Mouse (Mus musculus) mouse trophoblast stem cell (cell line): ENCODE results near the gene Cd48.
"Not testable (repeated sequence)": the region's sequence is repeated elsewhere in the genome, so short reads cannot be mapped to it uniquely, and the experiment has no call there.

ENCODE experiments used
- in situ Hi-C, 2 experiments: fragments of 300-500 bp; cut with MseI, MboI; formaldehyde crosslinking; loops; 2 replicates in 1 of 2; 3 replicates in 1 of 2; pipeline ENCODE4 v1.15.1; 2025

Gene Cd48

DNA sequence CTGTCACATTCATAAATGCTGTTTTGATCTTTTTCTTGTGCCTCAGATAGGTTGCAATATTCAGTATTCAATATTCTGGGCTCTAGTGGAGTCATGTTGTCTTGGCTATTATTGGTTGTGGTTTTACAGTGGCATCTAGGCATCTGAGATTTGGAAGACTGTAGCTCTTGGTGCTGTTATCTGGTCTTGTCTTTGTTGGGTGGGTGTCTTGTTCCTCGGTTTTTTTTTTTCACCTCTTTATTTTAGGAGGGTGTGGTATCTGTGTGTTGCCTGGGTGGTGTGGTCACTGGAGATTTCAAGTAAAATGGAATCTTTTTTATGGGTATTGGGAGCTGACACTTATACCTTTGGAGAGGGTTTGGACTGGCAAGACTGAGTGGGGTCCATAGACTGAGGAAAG, 12.1 kb downstream of the Cd48 start:
- in situ Hi-C loops = no loop called here

DNA sequence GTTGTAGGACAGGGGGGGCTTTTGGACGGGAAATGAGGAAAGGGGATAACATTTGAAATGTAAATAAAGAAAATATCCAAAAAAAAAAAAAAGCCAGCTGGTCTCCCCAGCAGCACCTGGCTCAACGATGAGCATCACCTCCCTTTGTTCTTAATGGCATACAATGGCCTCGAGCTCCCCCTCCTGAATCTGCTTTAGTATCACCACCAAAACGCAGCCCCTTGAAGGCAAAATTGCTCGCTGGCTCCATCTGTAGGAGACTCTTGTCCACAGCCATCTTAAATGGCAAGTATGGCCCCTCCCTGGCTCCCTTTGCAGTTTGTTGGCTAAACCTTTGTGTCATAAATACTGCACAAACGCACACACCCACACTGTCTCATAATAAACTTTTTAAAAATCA, 17.2 kb downstream of the Cd48 start:
- in situ Hi-C loops = no loop called here

- in situ Hi-C loops = not testable (repeated sequence)
Observed at GRCm38 (mm10) chr1:171713736-171714135, 31.9 kb downstream of the Cd48 start.

- in situ Hi-C loops = no loop called here
Observed at GRCm38 (mm10) chr1:171715434-171715833, 33.6 kb downstream of the Cd48 start.

DNA sequence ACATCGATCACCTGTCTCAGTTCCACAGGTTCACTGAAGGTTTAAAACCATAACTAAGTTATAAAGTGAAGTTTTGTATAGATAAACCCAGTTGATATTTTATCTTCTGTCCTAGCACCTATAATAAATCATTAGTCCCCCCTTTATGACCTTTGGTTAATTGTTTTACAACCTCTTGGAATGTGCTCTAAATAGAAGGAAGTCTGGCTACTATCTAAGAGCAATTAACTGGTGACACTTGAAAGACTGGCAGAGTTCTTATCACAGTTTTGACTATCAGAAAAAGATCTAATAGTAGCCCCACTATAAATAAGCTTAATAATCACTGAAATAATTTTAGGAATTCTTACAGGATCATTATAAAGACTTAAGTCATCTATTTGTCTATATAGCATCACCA, 34.4 kb downstream of the Cd48 start:
- in situ Hi-C loops = no loop called here

- in situ Hi-C loops = no loop called here
Observed at GRCm38 (mm10) chr1:171731195-171731594, 49.4 kb downstream of the Cd48 start.

- in situ Hi-C loops = no loop called here
Observed at GRCm38 (mm10) chr1:171734898-171735297, 53.1 kb downstream of the Cd48 start.

GRCm38 (mm10) chr1:171748127-171748969, 66.5 kb downstream of the Cd48 start:
- in situ Hi-C loops = no loop called here
